Mouse (Mus musculus): ENCODE measurements at regions not wholly inside any gene's neighbourhood (a gene's known extent, or its start where the extent isn't known, plus 50 kb on each side); places are given as distances from the start of the nearest gene placed in this dataset.
"Not testable (repeated sequence)": the region's sequence is repeated elsewhere in the genome, so short reads cannot be mapped to it uniquely, and the experiment has no call there.

GRCm38 (mm10) chr13:26282291-26282690 is 487.7 kb downstream of the Hdgfl1 start:
- ATAC-seq (replicated peaks; ENCODE audit: poor library complexity, severe bottlenecking), result no peak

- ATAC-seq (replicated peaks; ENCODE audit: poor library complexity, severe bottlenecking), result no peak
These were observed 497.1 kb downstream of the Hdgfl1 start for GRCm38 (mm10) chr13:26272850-26273249.

- ATAC-seq (replicated peaks; ENCODE audit: poor library complexity, severe bottlenecking), result no peak
These were observed 502.5 kb downstream of the Hdgfl1 start for GRCm38 (mm10) chr13:26267501-26267900.

GRCm38 (mm10) chr13:26235941-26236340 is 534.0 kb downstream of the Hdgfl1 start:
- ATAC-seq (replicated peaks; ENCODE audit: poor library complexity, severe bottlenecking), result no peak

GRCm38 (mm10) chr13:26234703-26235102 is 535.3 kb downstream of the Hdgfl1 start:
- no peak for ATAC-seq (replicated peaks; ENCODE audit: poor library complexity, severe bottlenecking)

- ATAC-seq (replicated peaks; ENCODE audit: poor library complexity, severe bottlenecking), result no peak
These were observed 552.7 kb downstream of the Hdgfl1 start for GRCm38 (mm10) chr13:26217299-26217698.

- ATAC-seq (replicated peaks; ENCODE audit: poor library complexity, severe bottlenecking), result no peak
These were observed 553.4 kb downstream of the Hdgfl1 start for GRCm38 (mm10) chr13:26216579-26216978.

GRCm38 (mm10) chr13:26205532-26206105 is 564.3 kb downstream of the Hdgfl1 start:
- ATAC-seq (replicated peaks; ENCODE audit: poor library complexity, severe bottlenecking), result no peak

GRCm38 (mm10) chr13:26194646-26195045 is 575.3 kb downstream of the Hdgfl1 start:
- no peak for ATAC-seq (replicated peaks; ENCODE audit: poor library complexity, severe bottlenecking)

GRCm38 (mm10) chr13:26183879-26184278 is 586.1 kb downstream of the Hdgfl1 start:
- ATAC-seq (replicated peaks; ENCODE audit: poor library complexity, severe bottlenecking), result no peak

GRCm38 (mm10) chr13:26171891-26172482 is 598.0 kb downstream of the Hdgfl1 start:
- ATAC-seq (replicated peaks; ENCODE audit: poor library complexity, severe bottlenecking), result no peak

- ATAC-seq (replicated peaks; ENCODE audit: poor library complexity, severe bottlenecking), result no peak
These were observed 600.3 kb downstream of the Hdgfl1 start for GRCm38 (mm10) chr13:26169641-26170040.

- ATAC-seq (replicated peaks; ENCODE audit: poor library complexity, severe bottlenecking), result no peak
These were observed 611.3 kb downstream of the Hdgfl1 start for GRCm38 (mm10) chr13:26158703-26159102.

GRCm38 (mm10) chr13:26154701-26155471 is 615.1 kb downstream of the Hdgfl1 start:
- ATAC-seq (replicated peaks; ENCODE audit: poor library complexity, severe bottlenecking), result no peak

- ATAC-seq (replicated peaks; ENCODE audit: poor library complexity, severe bottlenecking), result no peak
These were observed 615.7 kb downstream of the Hdgfl1 start for GRCm38 (mm10) chr13:26154251-26154650.

- ATAC-seq (replicated peaks; ENCODE audit: poor library complexity, severe bottlenecking), result no peak
These were observed 616.9 kb downstream of the Hdgfl1 start for GRCm38 (mm10) chr13:26153093-26153492.

- no peak for ATAC-seq (replicated peaks; ENCODE audit: poor library complexity, severe bottlenecking)
These were observed 619.5 kb downstream of the Hdgfl1 start for GRCm38 (mm10) chr13:26150426-26150825.

GRCm38 (mm10) chr13:26142811-26143210 is 627.2 kb downstream of the Hdgfl1 start:
- no peak for ATAC-seq (replicated peaks; ENCODE audit: poor library complexity, severe bottlenecking)

- no peak for ATAC-seq (replicated peaks; ENCODE audit: poor library complexity, severe bottlenecking)
These were observed 650.6 kb downstream of the Hdgfl1 start for GRCm38 (mm10) chr13:26119363-26119762.

- ATAC-seq (replicated peaks; ENCODE audit: poor library complexity, severe bottlenecking), result no peak
These were observed 655.8 kb downstream of the Hdgfl1 start for GRCm38 (mm10) chr13:26114136-26114535.

GRCm38 (mm10) chr13:26113723-26114122 is 656.2 kb downstream of the Hdgfl1 start:
- not testable (repeated sequence) for ATAC-seq (replicated peaks; ENCODE audit: poor library complexity, severe bottlenecking)

- ATAC-seq (replicated peaks; ENCODE audit: poor library complexity, severe bottlenecking), result no peak
These were observed 657.4 kb downstream of the Hdgfl1 start for GRCm38 (mm10) chr13:26112579-26112978.
